Mouse (Mus musculus) thymus, adult 2 months (tissue): Measurements from ENCODE around the gene Olfr641. TPM values are rescaled to one million over a fixed set of nuclear protein-coding genes. Genes with fewer than 3 reads are reported as not detected.

Experiments
- DNase-seq: peaks from one replicate; pipeline ENCODE4 v3.0.0; 2021
- H3K27ac ChIP-seq: fragments of 200-500 bp; 2 replicates; pipeline ENCODE4 v1.5.1; 2012; ENCODE audit warnings: low read length, control low read depth; ENCODE audit not compliant: control insufficient read depth, insufficient read depth
- H3K27me3 ChIP-seq: fragments of 200-500 bp; 2 replicates; pipeline ENCODE4 v1.6.1; 2012; ENCODE audit warnings: mild to moderate bottlenecking, low read length, moderate library complexity, mixed read lengths; ENCODE audit not compliant: control insufficient read depth, insufficient read depth
- H3K36me3 ChIP-seq: fragments of 200-500 bp; 2 replicates; pipeline ENCODE4 v1.6.1; 2012; ENCODE audit warnings: mild to moderate bottlenecking, low read length, moderate library complexity; ENCODE audit not compliant: control insufficient read depth, insufficient read depth
- H3K4me1 ChIP-seq: fragments of 200-500 bp; replicated peaks from 2 replicates; pipeline ENCODE4 v1.6.1; 2012; ENCODE audit warnings: low read length; ENCODE audit not compliant: control insufficient read depth, insufficient read depth
- H3K4me3 ChIP-seq: fragments of 200-500 bp; 2 replicates; pipeline ENCODE4 v1.5.1; 2012; ENCODE audit warnings: mild to moderate bottlenecking, low read length, control low read depth, moderate library complexity; ENCODE audit not compliant: control insufficient read depth, insufficient read depth
- CTCF ChIP-seq: fragments of 200-500 bp; IDR thresholded peaks from 2 replicates; pipeline ENCODE4 v1.5.1; 2012; ENCODE audit warnings: mild to moderate bottlenecking, control low read depth, low read length, moderate library complexity, borderline replicate concordance; ENCODE audit not compliant: control insufficient read depth, poor library complexity, insufficient read depth; ENCODE audit errors: extremely low read depth
- POLR2A ChIP-seq: fragments of 200-500 bp; IDR thresholded peaks from 2 replicates; pipeline ENCODE4 v1.6.1; 2012; ENCODE audit warnings: mild to moderate bottlenecking, low read length, control low read depth, moderate library complexity; ENCODE audit not compliant: control insufficient read depth, poor library complexity, insufficient read depth; ENCODE audit errors: extremely low read depth
- WGBS: fragments of 180-500 bp; shearing (Covaris S2); methylation state at CpG from one replicate; pipeline ENCODE4 v1.1.7; 2018; 5-methylcytosine and 5-hydroxymethylcytosine counted together
- polyA plus RNA-seq: library from polyadenylated mRNA; depleted of rRNA; stranded (reverse); fragments of >200 nt; gene quantifications from 2 replicates; pipeline ENCODE4 v1.2.3, GENCODE M21; 2012; rRNA removed

Olfr641 gene
- polyA plus RNA-seq, 1 experiment, result not detected

- DNase-seq, result no peak
- H3K36me3 ChIP-seq, result no peaks in the 10 kb centered on the region
- H3K27me3 ChIP-seq, result no peaks in the 10 kb centered on the region
- H3K4me1 ChIP-seq, result no peaks in the 10 kb centered on the region
- WGBS, result 91% methylated on average over 3 of the region's 3 CpGs
- no peak for TF ChIP-seq POLR2A
- TF ChIP-seq CTCF, result no peak
- H3K4me3 ChIP-seq, result no peak overlapping the region
- H3K27ac ChIP-seq, result no peak overlapping the region
These were observed 8.3 kb upstream of the Olfr641 start for GRCm38 (mm10) chr7:104026978-104027377.

GRCm38 (mm10) chr7:104050745-104051144 is 15.5 kb downstream of the Olfr641 start:
- TF ChIP-seq POLR2A (no peak), CTCF (no peak)
- no peak overlapping the region for H3K27ac ChIP-seq
- 83% methylated on average over 4 of the region's 4 CpGs for WGBS
- no peaks in the 10 kb centered on the region for H3K36me3 ChIP-seq
- H3K4me3 ChIP-seq, result no peak overlapping the region
- H3K4me1 ChIP-seq, result no peaks in the 10 kb centered on the region
- H3K27me3 ChIP-seq, result no peaks in the 10 kb centered on the region
- no peak for DNase-seq

GRCm38 (mm10) chr7:104052566-104052965 is 17.3 kb downstream of the Olfr641 start, which contains the start of gene Olfr642:
Gene Olfr642 (minus strand): TSS chr7:104052666.
- Histone ChIP-seq H3K36me3 (no peaks in the 10 kb centered on the region), H3K4me3 (no peak within 1 kb of the TSS), H3K27me3 (no peaks in the 10 kb centered on the region), H3K4me1 (no peaks in the 10 kb centered on the region), H3K27ac (no peak within 1 kb of the TSS)
- TF ChIP-seq CTCF (no peak), POLR2A (no peak)
- no peak for DNase-seq
- 98% methylated on average over 1 of the region's 1 CpGs for WGBS

- no peaks in the 10 kb centered on the region for H3K36me3 ChIP-seq
- H3K27me3 ChIP-seq, result no peaks in the 10 kb centered on the region
- no peak overlapping the region for H3K27ac ChIP-seq
- H3K4me1 ChIP-seq, result no peaks in the 10 kb centered on the region
- no peak overlapping the region for H3K4me3 ChIP-seq
- TF ChIP-seq POLR2A (no peak), CTCF (no peak)
- no peak for DNase-seq
- WGBS, result 100% methylated on average over 1 of the region's 1 CpGs
These were observed 24.0 kb downstream of the Olfr641 start for GRCm38 (mm10) chr7:104059215-104059614.

GRCm38 (mm10) chr7:104061345-104061744 is 26.1 kb downstream of the Olfr641 start, which contains the start of gene 4930516K23Rik:
Gene 4930516K23Rik (minus strand): TSS chr7:104061445.
- H3K36me3 ChIP-seq, result no peaks in the 10 kb centered on the region
- no peaks in the 10 kb centered on the region for H3K4me1 ChIP-seq
- no peak within 1 kb of the TSS for H3K4me3 ChIP-seq
- DNase-seq, result no peak
- TF ChIP-seq CTCF (no peak), POLR2A (no peak)
- H3K27ac ChIP-seq, result no peak within 1 kb of the TSS
- no peaks in the 10 kb centered on the region for H3K27me3 ChIP-seq
- 78% methylated on average over 2 of the region's 2 CpGs for WGBS

- Histone ChIP-seq H3K4me3 (no peak within 1 kb of the TSS), H3K27me3 (no peaks in the 10 kb centered on the region), H3K27ac (no peak within 1 kb of the TSS), H3K4me1 (no peaks in the 10 kb centered on the region), H3K36me3 (no peaks in the 10 kb centered on the region)
- DNase-seq, result no peak
- 93% methylated on average over 2 of the region's 2 CpGs for WGBS
- TF ChIP-seq POLR2A, result no peak
- no peak for TF ChIP-seq CTCF
These were observed 36.5 kb downstream of the Olfr641 start, which contains the start of gene Olfr644 for GRCm38 (mm10) chr7:104071769-104072168. Gene Olfr644 (minus strand): TSS chr7:104071869.

GRCm38 (mm10) chr7:104085365-104085764 is 50.1 kb downstream of the Olfr641 start, which contains the start of gene Olfr645:
Gene Olfr645 (minus strand): TSS chr7:104085465.
- Histone ChIP-seq H3K27ac (no peak within 1 kb of the TSS), H3K36me3 (no peaks in the 10 kb centered on the region), H3K4me3 (no peak within 1 kb of the TSS), H3K27me3 (no peaks in the 10 kb centered on the region), H3K4me1 (no peaks in the 10 kb centered on the region)
- DNase-seq, result no peak
- 92% methylated on average over 1 of the region's 1 CpGs for WGBS
- TF ChIP-seq POLR2A (no peak), CTCF (no peak)

Other genes starting within 250 kb of the Olfr641 start
- not detected in 2 replicates for gene Olfr67, start 243.6 kb upstream of the Olfr641 start, polyA plus RNA-seq
- 168 and 261 TPM in 2 replicates for gene Hbb-bt, start 221.4 kb upstream of the Olfr641 start, polyA plus RNA-seq
- gene Hbb-bs, start 207.3 kb upstream of the Olfr641 start, polyA plus RNA-seq, result 1,784 and 2,649 TPM in 2 replicates
- gene Hbb-bh2, start 194.9 kb upstream of the Olfr641 start, polyA plus RNA-seq, result not detected in 2 replicates
- gene Hbb-bh1, start 192.3 kb upstream of the Olfr641 start, polyA plus RNA-seq, result 0.66 and 0.77 TPM in 2 replicates
- gene Hbb-y, start 182.2 kb upstream of the Olfr641 start, polyA plus RNA-seq, result 1.1 and 1.4 TPM in 2 replicates
- not detected in 2 replicates for gene Olfr66, start 149.2 kb upstream of the Olfr641 start, polyA plus RNA-seq
- not detected in 2 replicates for gene Olfr64, start 141.0 kb upstream of the Olfr641 start, polyA plus RNA-seq
- gene Olfr65, start 132.0 kb upstream of the Olfr641 start, polyA plus RNA-seq, result not detected in 2 replicates
- gene Olfr631, start 106.6 kb upstream of the Olfr641 start, polyA plus RNA-seq, result not detected in 2 replicates
- gene Olfr632, start 101.1 kb upstream of the Olfr641 start, polyA plus RNA-seq, result 0.07 TPM in 1 of 2 replicates, not detected in the other
- not detected in 2 replicates for gene Olfr633, start 91.0 kb upstream of the Olfr641 start, polyA plus RNA-seq
- gene Olfr635, start 64.3 kb upstream of the Olfr641 start, polyA plus RNA-seq, result not detected in 2 replicates
- gene Olfr638, start 36.7 kb upstream of the Olfr641 start, polyA plus RNA-seq, result not detected in 2 replicates
- not detected in 2 replicates for gene Olfr639, start 18.1 kb upstream of the Olfr641 start, polyA plus RNA-seq
- gene Olfr640, start 9.9 kb upstream of the Olfr641 start, polyA plus RNA-seq, result not detected in 2 replicates
- not detected in 2 replicates for gene Olfr642, start 17.2 kb downstream of the Olfr641 start, polyA plus RNA-seq
- not detected in 2 replicates for gene 4930516K23Rik, start 26.0 kb downstream of the Olfr641 start, polyA plus RNA-seq
- not detected in 2 replicates for gene Olfr644, start 36.4 kb downstream of the Olfr641 start, polyA plus RNA-seq
- gene Olfr645, start 50.0 kb downstream of the Olfr641 start, polyA plus RNA-seq, result not detected in 2 replicates
- 0.04 TPM in 1 of 2 replicates, not detected in the other for gene Olfr646, start 69.4 kb downstream of the Olfr641 start, polyA plus RNA-seq
- not detected in 2 replicates for gene Ubqln5, start 94.4 kb downstream of the Olfr641 start, polyA plus RNA-seq
- not detected in 2 replicates for gene Olfr643, start 102.0 kb downstream of the Olfr641 start, polyA plus RNA-seq
- gene Ubqln3, start 107.8 kb downstream of the Olfr641 start, polyA plus RNA-seq, result 0.11 TPM in 1 of 2 replicates, not detected in the other
- 0.09 TPM in 1 of 2 replicates, not detected in the other for gene Ubqlnl, start 115.1 kb downstream of the Olfr641 start, polyA plus RNA-seq
- 0.09 TPM in 2 replicates for gene Olfm5, start 129.4 kb downstream of the Olfr641 start, polyA plus RNA-seq
- gene Olfr648, start 147.9 kb downstream of the Olfr641 start, polyA plus RNA-seq, result not detected in 2 replicates
- not detected in 2 replicates for gene Olfr649, start 160.5 kb downstream of the Olfr641 start, polyA plus RNA-seq
- gene Trim6, start 183.3 kb downstream of the Olfr641 start, polyA plus RNA-seq, result 0.52 and 0.98 TPM in 2 replicates
- gene Trim34a, start 209.0 kb downstream of the Olfr641 start, polyA plus RNA-seq, result 11.3 and 17.7 TPM in 2 replicates